Mouse (Mus musculus): ENCODE measurements at regions not wholly inside any gene's neighbourhood (a gene's known extent, or its start where the extent isn't known, plus 50 kb on each side); places are given as distances from the start of the nearest gene placed in this dataset.
A peak's percentile ranks its signal among the peaks of the same experiment; 100 is the strongest.

- WGBS: 81% methylated on average over 4 of the region's 4 CpGs
- Histone ChIP-seq H3K4me1 (replicated peaks) (peaks cover 24% of the 10 kb centered on the region), H3K9ac (replicated peaks) (no peak overlapping the region), H3K27me3 (no peaks in the 10 kb centered on the region; the same call in none of the 2 replicates), H3K4me2 (no peak overlapping the region), H3K4me3 (replicated peaks) (no peak overlapping the region), H3K27ac (peak overlapping the region; percentile 30; the same call in 1 of the 2 replicates), H3K36me3 (no peaks in the 10 kb centered on the region), H3K9me3 (no peaks in the 10 kb centered on the region)
- ATAC-seq (ENCODE audit: insufficient number of reproducible peaks, insufficient read depth, low FRiP score, low TSS enrichment, low read depth): no peak
These were observed 61.6 kb downstream of the Sik1 start for GRCm38 (mm10) chr17:31793964-31794363.

Measured in limb, embryonic 12.5 days (tissue).